Mouse (Mus musculus) liver, postnatal 0 days (tissue): Measurements from ENCODE around the gene Fam173a.

Source experiments
- CTCF ChIP-seq: sonication (generic); IDR thresholded peaks from 2 replicates; pipeline ENCODE4 v1.5.1; 2016; ENCODE audit warnings: antibody characterized with exemption, low read depth
- EP300 ChIP-seq: IDR thresholded peaks from 2 replicates; pipeline ENCODE4 v1.6.1; 2016; ENCODE audit warnings: antibody characterized with exemption, low read depth, mild to moderate bottlenecking

GRCm38 (mm10) chr17:25836397-25837075 is 43.8 kb upstream of the Fam173a start:
- TF ChIP-seq CTCF (no peak), EP300 (no peak)
